Mouse (Mus musculus) NIH3T3 (cell line): Measurements from ENCODE around the gene Ugt2b38.
A peak's percentile ranks its signal among the peaks of the same experiment; 100 is the strongest.
"Not testable (repeated sequence)": the region's sequence is repeated elsewhere in the genome, so short reads cannot be mapped to it uniquely, and the experiment has no call there.

ENCODE experiments used
- DNase-seq: peaks from one replicate; pipeline ENCODE4 v3.0.0-alpha.2; 2012; ENCODE audit warnings: low read depth

The Ugt2b38 gene

GRCm38 (mm10) chr5:87424041-87424440 lies at the start of gene Ugt2b38:
TSS of gene Ugt2b38 (minus strand) at chr5:87424203.
- not testable (repeated sequence) for DNase-seq

GRCm38 (mm10) chr5:87458810-87459209 lies 34.8 kb upstream of the Ugt2b38 start:
- no peak for DNase-seq

- DNase-seq: no peak
Measured at GRCm38 (mm10) chr5:87457701-87458100, 33.7 kb upstream of the Ugt2b38 start.

- no peak for DNase-seq
Measured at GRCm38 (mm10) chr5:87456216-87456850, 32.3 kb upstream of the Ugt2b38 start.

- DNase-seq: no peak
Measured at GRCm38 (mm10) chr5:87455519-87455918, 31.5 kb upstream of the Ugt2b38 start.

GRCm38 (mm10) chr5:87452514-87452913 lies 28.5 kb upstream of the Ugt2b38 start:
- DNase-seq: peak; percentile 6

- DNase-seq: peak; percentile 1
Measured at GRCm38 (mm10) chr5:87436264-87436663, 12.3 kb upstream of the Ugt2b38 start.

- DNase-seq: no peak
Measured at GRCm38 (mm10) chr5:87425676-87426075, 1.7 kb upstream of the Ugt2b38 start.

- DNase-seq: no peak
Measured at GRCm38 (mm10) chr5:87396968-87397367, 27.0 kb downstream of the Ugt2b38 start.

- DNase-seq: no peak
Measured at GRCm38 (mm10) chr5:87390818-87391217, 33.2 kb downstream of the Ugt2b38 start.

GRCm38 (mm10) chr5:87380234-87380633 lies 43.8 kb downstream of the Ugt2b38 start:
- no peak for DNase-seq

- no peak for DNase-seq
Measured at GRCm38 (mm10) chr5:87379825-87380224, 44.2 kb downstream of the Ugt2b38 start.

- no peak for DNase-seq
Measured at GRCm38 (mm10) chr5:87375874-87376383, 48.1 kb downstream of the Ugt2b38 start.

- no peak for DNase-seq
Measured at GRCm38 (mm10) chr5:87373502-87373863, 50.5 kb downstream of the Ugt2b38 start.

- DNase-seq: not testable (repeated sequence)
Measured at GRCm38 (mm10) chr5:87372788-87373501, 51.1 kb downstream of the Ugt2b38 start.
